Mouse (Mus musculus) kidney, adult 2 months (tissue): ENCODE results near the gene Adgrb2. TPM values are rescaled to one million over a fixed set of nuclear protein-coding genes. Genes with fewer than 3 reads are reported as not detected.

ENCODE experiments used
- DNase-seq: peaks from one replicate; pipeline ENCODE4 v3.0.0; 2021
- H3K27ac ChIP-seq: fragments of 200-500 bp; 2 replicates; pipeline ENCODE4 v1.5.1; 2012; ENCODE audit warnings: low read depth, low read length, control low read depth, inconsistent platforms; ENCODE audit not compliant: insufficient read depth
- H3K27me3 ChIP-seq: fragments of 200-500 bp; replicated peaks from 2 replicates; pipeline ENCODE4 v1.6.1; 2012; ENCODE audit warnings: mild to moderate bottlenecking, moderate library complexity, low read length, inconsistent platforms; ENCODE audit not compliant: control insufficient read depth, insufficient read depth
- H3K36me3 ChIP-seq: fragments of 200-500 bp; 2 replicates; pipeline ENCODE4 v1.6.1; 2012; ENCODE audit warnings: mild to moderate bottlenecking, moderate library complexity, low read length, inconsistent platforms; ENCODE audit not compliant: control insufficient read depth, insufficient read depth
- H3K4me1 ChIP-seq: fragments of 200-500 bp; 2 replicates; pipeline ENCODE4 v1.6.1; 2011; ENCODE audit warnings: low read length; ENCODE audit not compliant: control insufficient read depth, insufficient read depth
- H3K4me3 ChIP-seq: fragments of 200-500 bp; 2 replicates; pipeline ENCODE4 v1.5.1; 2011; ENCODE audit warnings: mild to moderate bottlenecking, low read depth, low read length, control low read depth; ENCODE audit not compliant: insufficient read depth
- CTCF ChIP-seq: fragments of 200-500 bp; conservative IDR thresholded peaks from 2 replicates; pipeline ENCODE4 v1.5.1; 2011; ENCODE audit warnings: low read depth, mild to moderate bottlenecking, control low read depth, low read length, moderate library complexity, mixed read lengths; ENCODE audit not compliant: insufficient read depth, insufficient read length
- POLR2A ChIP-seq: fragments of 200-500 bp; IDR thresholded peaks from one replicate; pipeline ENCODE4 v1.6.1; 2011; ENCODE audit warnings: low read depth, low read length, control low read depth
- WGBS: fragments of 180-500 bp; shearing (Covaris S2); methylation state at CpG from one replicate; pipeline ENCODE4 v1.1.7; 2018; 5-methylcytosine and 5-hydroxymethylcytosine counted together
- polyA plus RNA-seq: library from polyadenylated mRNA; depleted of rRNA; stranded (reverse); fragments of >200 nt; gene quantifications from 2 replicates; pipeline ENCODE4 v1.2.3, GENCODE M21; 2012

The Adgrb2 gene
- polyA plus RNA-seq, 1 experiment = 0.66 TPM

GRCm38 (mm10) chr4:129987825-129988504 lies 3.3 kb downstream of the Adgrb2 start:
- peak; percentile 16 for DNase-seq
- TF ChIP-seq POLR2A = no peak
- H3K27ac ChIP-seq = no peak overlapping the region
- peak overlapping the region; percentile 31; the same call in 1 of the 2 replicates for H3K4me3 ChIP-seq
- 4% methylated on average over 53 of the region's 53 CpGs for WGBS
- H3K27me3 ChIP-seq = peaks cover 7% of the 10 kb centered on the region
- H3K36me3 ChIP-seq = no peaks in the 10 kb centered on the region
- peaks cover 7% of the 10 kb centered on the region; the same call in 1 of the 2 replicates for H3K4me1 ChIP-seq

- no peaks in the 10 kb centered on the region for H3K36me3 ChIP-seq
- WGBS = 94% methylated on average over 4 of the region's 4 CpGs
- DNase-seq = no peak
- H3K27me3 ChIP-seq = peaks cover 7% of the 10 kb centered on the region
- TF ChIP-seq POLR2A (no peak), CTCF (no peak)
- H3K27ac ChIP-seq = no peak overlapping the region
- no peak overlapping the region for H3K4me3 ChIP-seq
- no peaks in the 10 kb centered on the region; the same call in 1 of the 2 replicates for H3K4me1 ChIP-seq
Measured at GRCm38 (mm10) chr4:129989925-129990324, 5.3 kb downstream of the Adgrb2 start.

- no peak overlapping the region for H3K27ac ChIP-seq
- no peak overlapping the region for H3K4me3 ChIP-seq
- TF ChIP-seq POLR2A (no peak), CTCF (no peak)
- no peaks in the 10 kb centered on the region for H3K4me1 ChIP-seq
- H3K27me3 ChIP-seq = no peaks in the 10 kb centered on the region
- 74% methylated on average over 16 of the region's 16 CpGs for WGBS
- no peak for DNase-seq
- H3K36me3 ChIP-seq = no peaks in the 10 kb centered on the region
Measured at GRCm38 (mm10) chr4:129992720-129993119, 8.1 kb downstream of the Adgrb2 start.

GRCm38 (mm10) chr4:129993213-129993612 lies 8.5 kb downstream of the Adgrb2 start:
- no peaks in the 10 kb centered on the region for H3K4me1 ChIP-seq
- no peak for DNase-seq
- no peak overlapping the region for H3K27ac ChIP-seq
- no peaks in the 10 kb centered on the region for H3K27me3 ChIP-seq
- H3K36me3 ChIP-seq = no peaks in the 10 kb centered on the region
- no peak overlapping the region for H3K4me3 ChIP-seq
- 89% methylated on average over 5 of the region's 5 CpGs for WGBS
- no peak for TF ChIP-seq POLR2A
- no peak for TF ChIP-seq CTCF

- DNase-seq = peak; percentile 60
- Histone ChIP-seq H3K4me1 (no peaks in the 10 kb centered on the region), H3K27ac (no peak overlapping the region), H3K36me3 (no peaks in the 10 kb centered on the region), H3K27me3 (no peaks in the 10 kb centered on the region), H3K4me3 (no peak overlapping the region)
- no peak for TF ChIP-seq CTCF
- TF ChIP-seq POLR2A = no peak
- WGBS = 75% methylated on average over 16 of the region's 16 CpGs
Measured at GRCm38 (mm10) chr4:129993944-129994695, 9.4 kb downstream of the Adgrb2 start.

- Histone ChIP-seq H3K27me3 (no peaks in the 10 kb centered on the region), H3K36me3 (no peaks in the 10 kb centered on the region), H3K27ac (no peak overlapping the region), H3K4me3 (no peak overlapping the region), H3K4me1 (no peaks in the 10 kb centered on the region)
- no peak for TF ChIP-seq CTCF
- no peak for TF ChIP-seq POLR2A
- DNase-seq = no peak
- WGBS = 82% methylated on average over 5 of the region's 5 CpGs
Measured at GRCm38 (mm10) chr4:129994728-129995127, 10.1 kb downstream of the Adgrb2 start.

GRCm38 (mm10) chr4:129995255-129995654 lies 10.6 kb downstream of the Adgrb2 start:
- Histone ChIP-seq H3K27ac (no peak overlapping the region), H3K27me3 (no peaks in the 10 kb centered on the region), H3K4me3 (no peak overlapping the region), H3K4me1 (no peaks in the 10 kb centered on the region), H3K36me3 (no peaks in the 10 kb centered on the region)
- WGBS = 85% methylated on average over 8 of the region's 8 CpGs
- TF ChIP-seq POLR2A (no peak), CTCF (no peak)
- DNase-seq = no peak
